Mouse (Mus musculus) inflammation-experienced regulatory T-cells, adult 6 months (primary cell): ENCODE data around the gene Sae1. TPM values are rescaled to one million over a fixed set of nuclear protein-coding genes. Genes with fewer than 3 reads are reported as not detected.
A peak's percentile ranks its signal among the peaks of the same experiment; 100 is the strongest.

ENCODE experiments used
- ATAC-seq: one replicate; pipeline ENCODE4 v1.8.0; 2017
- polyA plus RNA-seq, 3 experiments: library from polyadenylated mRNA; unstranded; fragments of 100-300 nt; shearing (Covaris generic); gene quantifications; one replicate each; pipeline ENCODE4 v1.2.1; 2017

The Sae1 gene
- 100 to 1,000 TPM in 1 of 3 experiments, 10 to 100 TPM in 2; 72.6 to 121 (median 77.7) TPM for polyA plus RNA-seq

DNA sequence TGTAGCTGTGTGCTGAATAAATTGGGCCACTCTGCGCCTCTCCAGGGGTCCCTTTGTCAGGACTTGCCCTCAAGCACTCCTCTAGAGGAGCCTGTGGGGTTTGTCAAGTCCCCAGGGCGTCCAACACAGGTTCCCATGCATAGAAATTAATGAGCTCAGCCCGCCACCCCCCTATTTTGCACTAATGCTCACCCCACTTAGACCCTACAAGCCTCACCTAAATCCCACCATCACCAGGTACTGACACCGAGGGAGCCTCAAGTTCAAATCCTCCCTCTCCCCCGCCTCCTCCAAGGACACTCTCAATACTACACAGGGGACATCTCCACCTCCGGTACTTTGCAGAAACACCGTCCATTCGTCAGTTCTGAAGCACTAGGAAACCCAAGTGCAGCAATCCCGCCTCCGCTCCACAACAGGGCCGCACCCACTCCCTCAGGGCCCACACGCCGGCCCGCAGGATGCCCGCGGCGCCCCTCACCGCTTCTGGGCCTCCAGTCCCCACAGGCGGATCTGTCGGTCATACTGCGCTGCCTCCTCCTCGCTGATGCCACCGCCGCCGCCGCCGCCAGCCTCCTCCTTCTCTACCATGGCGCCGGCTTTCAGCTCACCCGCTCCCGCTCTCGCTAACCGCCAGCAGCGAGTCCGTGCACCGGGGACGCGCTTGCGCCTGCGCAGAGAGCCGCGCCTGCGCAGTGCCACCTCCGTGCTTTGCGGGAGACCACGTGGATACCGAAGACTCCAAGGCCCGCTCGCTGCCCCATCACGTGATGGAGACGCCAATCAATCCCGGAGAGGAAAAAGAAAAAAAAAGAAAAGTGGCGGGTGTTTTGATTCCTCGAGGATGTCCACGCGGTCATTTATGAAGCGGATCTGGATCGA lies at the start of gene Sae1:
TSS of gene Sae1 (minus strand) at position 647 of the 882 bp plus-strand sequence.
- ATAC-seq = peak; percentile 87

DNA sequence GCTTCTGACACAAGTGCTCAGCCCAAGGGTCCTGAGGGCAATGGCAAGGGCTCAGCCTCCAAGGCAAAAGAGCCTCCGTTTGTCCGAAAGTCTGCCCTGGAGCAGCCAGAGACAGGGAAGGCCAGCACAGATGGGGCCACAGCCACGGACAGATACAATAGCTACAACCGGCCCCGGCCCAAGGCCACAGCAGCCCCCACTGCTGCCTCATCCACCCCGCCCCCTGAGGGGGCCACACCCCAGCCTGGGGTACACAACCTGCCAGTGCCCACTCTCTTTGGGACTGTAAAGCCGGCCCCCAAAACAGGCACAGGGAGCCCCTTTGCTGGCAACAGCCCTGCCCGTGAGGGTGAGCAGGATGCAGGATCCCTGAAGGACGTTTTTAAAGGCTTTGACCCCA lies 47.5 kb upstream of the Sae1 start:
- no peak for ATAC-seq

DNA sequence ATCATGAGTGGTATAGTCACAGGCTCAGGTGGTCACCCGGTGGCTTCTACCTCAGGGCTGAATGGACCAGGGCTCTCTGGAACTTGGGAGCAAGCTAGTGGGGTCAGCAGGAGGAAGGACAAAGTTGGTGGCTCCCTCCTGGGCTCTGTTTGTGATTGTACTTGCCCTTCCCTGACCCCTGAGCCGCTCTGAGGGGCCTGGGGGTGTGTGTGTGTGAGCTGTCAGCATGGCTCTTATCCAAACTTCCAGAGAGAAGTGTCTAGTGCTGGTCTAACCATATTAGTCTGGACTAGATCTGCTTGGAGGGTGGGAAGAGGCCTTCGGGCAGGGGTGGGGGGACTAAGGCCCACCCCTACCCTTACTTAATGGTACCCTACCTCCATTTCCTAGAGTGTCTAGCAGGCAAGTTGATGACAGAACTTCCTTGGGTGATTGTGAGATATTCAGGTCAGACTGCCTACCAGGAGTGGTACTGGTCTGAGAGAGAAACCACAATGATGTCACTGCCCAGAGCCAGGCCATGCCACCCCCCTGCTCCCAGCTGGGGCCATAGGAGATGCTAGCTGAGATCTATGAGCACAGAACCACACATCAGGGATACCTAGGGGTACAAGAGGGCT lies 45.9 kb upstream of the Sae1 start:
- ATAC-seq = no peak

DNA sequence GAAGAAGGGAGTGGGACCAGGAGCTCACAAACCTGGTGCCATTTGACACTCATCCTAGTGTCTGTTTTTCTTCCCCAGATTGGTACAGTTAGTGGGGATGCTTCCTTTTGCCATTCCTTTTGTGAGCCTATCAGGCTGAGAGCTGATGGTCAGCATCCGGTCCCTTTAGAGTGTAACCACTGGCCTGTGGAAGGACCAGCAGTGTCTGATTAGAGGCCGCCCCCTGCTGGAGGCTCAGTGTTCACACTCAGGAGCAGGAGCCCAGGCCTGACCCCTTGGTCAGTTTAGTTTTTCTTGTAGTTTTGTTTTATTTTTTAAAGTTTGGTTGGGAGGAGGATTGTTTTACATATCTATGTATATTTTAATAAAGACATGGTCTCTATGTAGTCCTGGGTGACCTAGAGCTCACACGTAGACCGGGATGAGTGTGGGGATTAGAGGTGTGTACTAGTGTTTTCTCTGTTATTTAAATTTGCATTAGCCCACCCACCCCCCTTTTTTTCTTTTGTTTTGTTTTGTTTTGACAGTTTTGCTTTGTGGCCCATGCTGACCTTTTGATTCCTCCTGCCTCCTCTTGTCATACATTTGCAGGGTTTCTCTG lies 38.6 kb upstream of the Sae1 start:
- ATAC-seq = peak; percentile 54

DNA sequence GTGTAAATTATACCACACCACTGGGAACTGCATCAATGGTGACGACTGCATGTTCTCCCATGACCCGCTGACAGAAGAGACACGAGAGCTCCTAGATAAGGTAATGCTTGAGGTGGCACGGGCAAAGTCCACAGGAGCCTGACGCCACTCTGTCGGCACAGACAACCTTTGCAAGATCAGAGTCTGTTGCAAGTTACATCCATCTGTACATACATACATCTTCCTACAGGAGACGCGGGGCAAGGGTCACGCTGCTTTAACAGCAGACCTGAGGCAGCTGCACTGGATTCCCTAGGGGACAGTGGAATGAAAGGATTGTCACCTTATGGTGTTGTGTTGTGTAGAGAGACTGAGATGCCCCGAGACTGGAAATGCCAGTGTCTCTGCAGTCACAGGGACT lies 38.1 kb upstream of the Sae1 start:
- ATAC-seq = no peak

DNA sequence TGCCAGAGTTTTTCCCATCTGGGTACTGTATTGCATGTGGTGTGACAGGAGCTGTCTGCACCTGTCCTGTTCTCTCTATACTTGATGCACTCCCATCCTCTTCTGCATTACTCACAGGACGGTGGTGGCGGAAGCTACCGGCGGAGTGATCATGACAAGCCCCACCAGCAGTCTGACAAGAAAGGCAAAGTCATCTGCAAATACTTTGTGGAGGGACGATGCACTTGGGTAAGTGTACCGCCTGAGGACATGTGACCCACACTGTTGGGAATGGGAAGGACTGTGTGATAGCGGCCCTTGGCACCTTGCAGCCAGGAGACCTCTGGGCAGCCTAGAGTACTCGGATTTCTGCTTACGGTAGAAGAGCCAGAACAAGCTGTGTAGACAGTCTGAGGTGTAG lies 36.1 kb upstream of the Sae1 start:
- ATAC-seq = no peak

DNA sequence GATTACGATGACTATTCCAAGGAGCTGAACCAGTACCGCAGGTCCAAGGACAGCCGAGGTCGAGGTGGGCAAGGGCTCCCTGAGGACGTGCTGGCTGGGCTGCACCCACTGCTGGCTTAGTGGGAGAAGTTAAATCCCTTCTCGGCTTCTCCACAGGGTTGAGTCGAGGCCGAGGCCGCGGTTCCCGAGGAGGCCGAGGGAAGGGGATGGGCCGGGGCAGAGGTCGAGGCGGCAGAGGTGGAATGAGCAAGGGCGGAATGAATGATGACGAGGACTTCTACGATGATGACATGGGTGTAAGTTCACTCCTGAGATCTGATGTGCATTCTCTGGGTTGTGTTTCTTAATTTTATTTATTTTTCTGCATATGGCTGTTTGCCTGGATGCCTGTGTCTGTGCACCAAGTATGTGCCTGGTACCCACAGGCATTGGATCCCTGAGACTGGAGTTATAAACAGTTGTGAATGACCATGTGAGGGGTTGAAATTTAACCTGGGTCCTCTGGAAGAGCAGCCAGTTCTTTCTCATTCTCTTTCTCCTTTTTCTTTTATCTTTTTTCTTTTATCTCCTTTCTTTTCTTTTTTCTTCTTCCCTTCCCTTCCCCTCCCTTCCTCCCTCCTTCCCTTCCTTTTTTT lies 34.7 kb upstream of the Sae1 start:
- ATAC-seq = no peak

DNA sequence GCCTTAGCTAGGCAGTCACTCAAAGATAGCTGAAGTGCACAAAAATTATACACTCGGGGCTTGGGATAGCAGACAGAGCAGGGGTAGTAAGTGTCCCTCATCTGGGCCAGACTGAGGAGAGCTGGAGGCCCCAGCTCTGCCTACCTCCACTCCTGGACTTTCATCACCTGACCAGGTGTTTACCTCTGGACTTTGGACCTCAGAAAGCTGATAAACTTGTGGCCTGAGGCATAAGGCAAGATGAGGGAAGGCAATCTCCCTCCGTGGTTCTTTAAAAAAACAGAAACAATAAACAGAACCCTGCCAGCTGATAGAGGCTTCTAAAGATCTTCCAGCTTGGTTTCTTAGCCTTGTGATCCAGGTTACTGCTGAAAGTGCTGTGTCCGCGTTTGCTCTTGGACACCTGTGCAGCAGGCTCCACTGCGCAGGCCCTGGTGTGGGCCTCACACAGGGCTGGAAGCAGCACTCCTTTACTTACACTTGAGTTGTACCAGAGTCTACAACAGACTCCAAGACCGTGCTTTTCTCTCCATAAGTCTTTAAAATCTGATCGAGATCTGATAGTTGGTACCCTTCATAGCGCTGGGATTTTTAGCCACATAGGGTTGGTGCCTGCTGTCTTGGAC lies 33.0 kb upstream of the Sae1 start:
- ATAC-seq = no peak

DNA sequence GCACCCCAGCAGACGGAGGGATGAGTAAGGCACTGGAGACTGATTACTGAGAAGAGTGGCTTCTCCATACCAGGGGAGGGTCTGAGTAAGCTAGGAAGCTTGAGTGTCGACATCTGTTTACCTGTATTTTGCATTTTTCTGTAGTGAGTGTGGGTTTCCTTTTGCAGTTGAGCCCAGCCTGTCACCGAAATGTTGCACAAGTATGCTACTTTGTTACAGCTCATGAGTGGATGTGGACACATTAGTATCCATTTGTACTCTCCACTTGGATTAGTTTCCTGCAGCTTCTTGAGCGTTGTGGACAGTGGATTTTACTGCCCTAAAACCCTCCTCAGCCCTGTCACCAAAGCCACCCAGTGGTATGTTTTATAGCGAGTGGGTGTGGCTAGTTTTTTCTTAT lies 31.1 kb upstream of the Sae1 start:
- ATAC-seq = no peak

DNA sequence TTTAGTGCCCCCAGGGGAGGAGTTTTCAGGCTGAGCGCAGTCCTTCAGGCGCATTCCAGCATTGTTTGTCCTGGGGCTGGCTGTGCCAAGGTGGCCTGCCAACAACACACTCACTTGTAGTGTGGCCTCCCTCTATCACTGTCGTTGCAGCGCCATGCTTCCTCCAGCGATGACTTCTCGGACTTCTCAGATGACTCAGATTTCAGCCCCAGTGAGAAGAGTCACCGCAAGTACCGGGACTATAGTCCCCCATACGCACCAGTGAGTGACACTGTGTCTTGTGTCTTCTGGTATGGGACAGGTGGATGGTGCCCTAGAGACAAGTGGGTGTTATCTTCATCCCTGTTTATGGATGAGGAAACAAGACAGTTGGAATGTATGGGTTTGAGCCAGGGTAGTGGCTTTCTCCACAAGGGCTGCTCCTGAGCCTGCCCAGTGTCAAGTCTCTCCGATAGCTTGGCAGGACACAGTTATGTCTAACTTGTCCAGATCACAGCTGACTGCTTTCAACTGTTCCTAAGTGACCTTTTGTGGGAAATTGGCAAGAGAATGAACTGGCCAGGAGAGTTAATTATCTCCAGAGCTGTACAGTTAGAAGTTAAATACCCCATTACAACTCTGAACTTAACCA lies 29.6 kb upstream of the Sae1 start:
- ATAC-seq = no peak

DNA sequence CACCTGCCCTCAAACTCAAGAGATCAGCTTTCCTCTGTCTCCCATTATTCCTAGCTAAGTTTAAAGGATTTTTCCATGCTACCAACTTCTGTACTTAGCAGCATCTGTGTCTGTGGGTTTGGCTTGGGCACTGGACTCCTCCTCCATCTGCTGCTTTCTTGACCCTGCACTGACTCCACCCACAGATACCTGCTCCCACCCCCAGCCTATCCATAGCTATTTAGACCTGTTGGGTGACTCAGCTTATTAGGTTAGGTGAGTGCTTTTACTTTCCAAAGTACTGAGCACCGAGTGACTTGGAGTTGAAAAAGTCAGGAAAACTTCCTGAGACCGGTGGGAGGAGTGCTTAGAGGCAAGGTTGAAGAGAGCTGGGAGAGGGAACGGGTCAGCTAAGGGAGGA lies 27.8 kb upstream of the Sae1 start:
- no peak for ATAC-seq

DNA sequence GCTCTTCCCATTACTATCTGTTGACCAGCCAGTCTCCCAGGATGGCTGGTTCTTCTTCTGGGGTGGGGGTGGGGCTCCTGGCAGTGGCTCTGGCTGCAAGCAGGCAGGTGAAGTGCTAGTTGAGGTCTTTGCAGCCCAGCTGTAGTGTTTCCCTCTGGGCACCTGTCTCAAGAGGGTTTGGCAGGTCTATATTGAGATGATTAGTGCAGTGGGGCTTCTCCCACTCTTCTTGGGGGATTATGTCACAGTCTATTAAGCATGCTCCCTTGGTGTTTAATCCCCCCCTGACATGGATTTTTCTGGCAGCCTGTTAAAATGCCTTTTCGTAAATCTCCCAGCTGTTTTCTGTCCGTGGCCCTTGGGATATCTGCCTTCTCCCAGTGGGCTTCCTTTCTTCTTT lies 25.3 kb upstream of the Sae1 start:
- no peak for ATAC-seq

DNA sequence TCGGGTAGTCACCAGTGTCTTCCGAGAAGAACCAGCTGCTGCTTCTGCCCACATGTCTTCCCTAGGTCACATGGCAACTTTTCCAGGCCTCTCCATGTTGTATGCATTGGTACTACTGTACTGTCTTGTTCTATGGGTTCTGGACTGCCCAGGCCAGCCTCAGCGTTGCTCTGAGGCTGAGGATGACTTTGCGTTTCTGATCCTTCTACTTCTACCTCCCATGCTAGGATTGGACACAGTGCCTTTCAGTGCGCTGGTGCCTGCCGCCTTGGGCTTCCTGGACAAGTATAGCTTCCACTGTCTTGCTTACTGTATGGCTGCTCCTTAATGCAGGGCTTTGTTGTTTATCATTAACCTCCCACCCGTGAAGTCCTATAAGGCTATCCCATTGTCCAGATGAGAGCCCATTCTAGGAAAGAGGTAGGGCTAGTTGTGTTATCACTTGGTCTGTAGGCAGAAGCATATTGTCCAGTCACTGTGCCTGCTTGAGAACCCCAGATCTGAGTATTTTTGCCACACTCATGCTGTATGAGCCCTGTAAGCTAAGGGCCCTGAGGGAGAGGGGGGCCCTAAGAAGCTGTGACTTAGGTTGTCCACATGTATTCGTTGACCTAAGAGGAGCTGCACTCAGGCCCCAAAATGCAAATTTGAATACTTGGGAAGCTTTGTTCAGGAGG lies 24.8 kb upstream of the Sae1 start:
- ATAC-seq = no peak

DNA sequence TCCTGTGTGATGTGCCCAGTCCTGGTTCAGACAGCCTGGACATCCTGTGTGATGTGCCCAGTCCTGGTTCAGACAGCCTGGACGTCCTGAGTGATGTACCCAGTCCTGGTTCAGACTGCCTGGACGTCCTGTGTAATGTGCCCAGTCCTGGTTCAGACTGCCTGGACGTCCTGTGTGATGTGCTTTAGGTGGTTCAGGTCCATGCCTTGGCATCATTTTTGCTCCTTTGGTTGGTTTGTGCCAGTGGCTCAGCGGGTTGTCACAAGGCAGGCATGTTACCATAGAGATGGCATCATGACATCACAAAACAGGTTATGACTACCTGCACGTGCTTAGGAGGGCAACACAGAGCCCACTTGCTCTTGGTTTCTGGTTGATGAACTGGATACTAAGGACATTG lies 23.5 kb upstream of the Sae1 start:
- ATAC-seq = no peak

DNA sequence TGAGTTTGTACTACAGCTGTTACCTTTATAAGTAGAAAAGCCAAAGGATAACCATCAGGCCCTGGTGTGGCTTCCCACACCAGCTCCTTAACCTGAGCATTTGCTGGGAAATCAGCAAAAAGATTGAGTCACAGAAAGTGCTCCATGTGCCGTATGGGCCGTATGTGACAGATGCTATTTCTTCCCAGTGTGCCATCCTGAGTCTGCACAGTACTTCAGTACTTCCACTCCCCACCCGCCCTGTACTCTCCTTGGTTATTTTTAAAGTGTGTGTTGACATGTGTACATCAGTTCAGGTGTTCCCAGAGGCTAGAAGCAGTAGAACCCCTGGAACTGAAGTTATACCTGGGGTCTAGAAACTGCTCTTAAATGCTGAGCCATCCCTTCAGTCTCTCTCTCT lies 19.4 kb upstream of the Sae1 start:
- no peak for ATAC-seq

DNA sequence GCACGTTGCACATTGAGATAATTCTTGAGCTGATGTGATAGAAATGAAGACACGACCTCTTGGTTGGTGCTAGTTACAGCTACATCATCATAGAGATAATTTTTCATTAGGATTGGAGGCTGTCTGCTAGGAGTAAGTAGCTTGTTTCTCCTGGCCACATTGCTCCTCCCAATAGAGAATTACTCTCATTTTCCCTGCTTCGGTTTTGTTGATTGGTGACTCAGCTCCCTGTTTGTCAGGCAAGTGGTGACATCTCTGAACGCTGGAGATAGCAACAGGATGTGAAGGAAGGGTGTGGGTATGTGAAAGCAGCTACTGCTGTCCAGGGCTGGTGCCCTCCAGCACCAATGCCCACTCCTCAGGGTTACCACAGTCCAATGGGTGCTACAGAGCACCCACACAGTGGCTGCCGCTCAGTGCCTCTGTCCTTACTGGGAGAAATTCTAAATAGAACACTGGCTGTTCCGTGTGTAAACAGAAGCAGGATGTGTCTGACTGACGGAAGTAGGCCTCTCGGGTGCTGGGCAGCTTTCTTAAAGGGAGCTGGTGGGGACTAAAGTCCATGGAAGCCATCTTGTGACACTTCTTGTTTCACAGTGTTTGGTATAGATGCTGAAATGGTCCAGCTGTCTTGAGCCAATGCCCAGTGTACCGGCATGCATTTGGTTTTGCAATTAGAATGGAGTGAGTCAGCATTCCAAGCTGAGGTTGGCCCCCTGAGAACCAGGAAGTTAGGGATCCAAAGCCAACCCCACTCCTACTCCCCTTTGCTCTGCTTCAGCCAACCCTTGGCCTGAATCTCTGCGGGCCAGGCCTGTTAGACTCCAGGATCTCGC lies 18.1 kb upstream of the Sae1 start:
- ATAC-seq = peak; percentile 67

DNA sequence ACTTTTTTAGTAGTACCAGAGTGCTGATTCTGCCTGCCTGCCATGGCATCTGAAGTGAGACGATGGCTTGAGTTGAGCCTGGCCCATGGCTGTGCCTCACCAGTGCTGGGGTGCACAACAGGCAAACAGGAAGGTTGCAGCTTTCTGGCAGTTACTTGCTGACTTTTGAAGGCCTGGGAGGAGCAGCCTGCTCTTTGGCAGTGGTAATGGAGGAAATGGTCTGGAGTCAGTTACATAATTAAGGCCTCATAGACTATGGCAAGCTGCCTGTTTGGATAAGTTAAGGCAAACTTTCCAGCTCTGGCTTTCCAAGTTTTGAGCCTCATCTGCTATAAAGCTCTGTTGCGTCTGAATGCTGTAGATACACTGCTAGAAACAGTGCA lies 17.5 kb upstream of the Sae1 start:
- ATAC-seq = no peak

DNA sequence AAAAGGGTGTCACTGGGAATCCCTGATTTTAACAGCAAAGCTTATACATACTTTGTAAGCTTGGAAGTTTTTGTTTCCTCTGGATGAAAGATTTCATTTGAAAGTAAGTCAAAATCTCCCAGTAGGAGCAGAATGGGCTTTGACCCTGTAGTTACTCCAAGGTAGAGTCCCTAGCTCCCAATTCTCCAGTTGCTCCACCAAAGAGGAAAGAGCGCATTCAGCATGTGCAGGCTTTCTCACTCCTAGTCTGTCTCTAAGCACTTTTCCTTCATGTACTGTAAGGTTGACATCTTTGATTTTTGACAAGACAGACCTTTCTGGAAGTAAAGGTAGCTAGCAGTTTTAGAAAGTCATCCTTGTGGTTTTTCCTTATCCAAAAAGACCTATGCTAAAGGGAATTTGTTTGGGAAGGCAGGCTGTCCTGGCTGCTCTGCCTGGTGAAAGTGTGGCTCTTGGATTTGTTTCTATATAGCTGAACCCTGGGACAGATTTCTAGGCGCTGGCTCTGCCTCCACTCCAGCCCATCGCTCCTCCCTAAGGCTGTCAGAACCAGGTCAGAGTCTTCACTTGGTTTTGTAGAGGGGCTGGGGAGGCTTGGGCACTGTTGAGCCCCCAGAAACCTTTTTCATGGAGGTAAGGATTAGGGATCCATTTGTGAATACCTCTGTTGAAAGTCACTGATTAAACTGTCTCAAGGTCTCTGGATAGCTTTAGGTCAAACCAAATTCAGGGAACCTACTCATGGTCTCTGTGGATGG lies 16.9 kb upstream of the Sae1 start:
- no peak for ATAC-seq

DNA sequence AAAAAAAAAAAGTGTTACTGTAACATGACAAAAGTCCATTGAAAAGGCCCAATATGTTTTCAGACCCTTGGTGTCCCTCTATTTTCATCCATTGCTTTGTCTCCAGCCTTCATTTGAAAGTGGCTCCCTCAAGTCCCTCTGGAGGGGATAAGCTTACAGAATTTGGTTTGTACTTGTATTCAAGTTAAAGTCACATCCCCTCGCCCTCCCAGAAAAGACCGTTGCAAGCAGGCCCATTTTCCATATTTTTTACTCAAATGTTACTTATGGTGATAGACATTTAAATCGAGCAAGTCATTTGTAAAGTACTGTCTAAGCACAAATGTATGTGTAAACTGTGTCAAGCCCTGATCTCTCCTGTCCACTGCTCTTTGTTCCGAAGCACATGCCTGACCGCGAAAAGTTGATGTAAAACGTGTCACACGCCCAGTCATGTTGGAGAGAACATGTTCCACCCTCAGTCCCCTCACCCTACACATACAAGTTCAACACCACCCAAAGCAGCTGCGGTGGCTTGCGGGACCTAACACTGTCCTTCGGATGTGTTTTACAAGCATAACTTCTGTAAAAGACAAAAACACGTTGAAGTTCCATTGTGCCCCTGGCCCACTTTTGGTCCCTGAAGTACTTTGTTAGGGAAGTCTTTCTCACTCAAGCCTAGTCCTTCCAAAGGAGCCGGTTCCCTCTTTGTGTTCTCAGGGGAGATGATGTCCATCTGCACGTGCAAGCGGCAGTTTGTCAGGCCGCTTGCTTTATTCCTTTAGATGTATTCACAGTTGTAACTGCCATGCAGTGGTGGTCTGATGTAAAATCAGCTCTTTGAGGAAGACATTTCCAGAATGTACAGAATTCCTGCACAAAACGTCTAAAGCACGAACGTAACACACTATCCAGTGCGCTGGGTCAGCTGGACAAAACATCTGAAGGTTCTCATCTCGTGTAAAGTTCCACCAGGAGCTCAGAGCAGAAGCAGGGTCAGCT lies 15.7 kb upstream of the Sae1 start:
- no peak for ATAC-seq
